8 mouse cellular contexts compared by ENCODE assay signal in the genomic region with DNA sequence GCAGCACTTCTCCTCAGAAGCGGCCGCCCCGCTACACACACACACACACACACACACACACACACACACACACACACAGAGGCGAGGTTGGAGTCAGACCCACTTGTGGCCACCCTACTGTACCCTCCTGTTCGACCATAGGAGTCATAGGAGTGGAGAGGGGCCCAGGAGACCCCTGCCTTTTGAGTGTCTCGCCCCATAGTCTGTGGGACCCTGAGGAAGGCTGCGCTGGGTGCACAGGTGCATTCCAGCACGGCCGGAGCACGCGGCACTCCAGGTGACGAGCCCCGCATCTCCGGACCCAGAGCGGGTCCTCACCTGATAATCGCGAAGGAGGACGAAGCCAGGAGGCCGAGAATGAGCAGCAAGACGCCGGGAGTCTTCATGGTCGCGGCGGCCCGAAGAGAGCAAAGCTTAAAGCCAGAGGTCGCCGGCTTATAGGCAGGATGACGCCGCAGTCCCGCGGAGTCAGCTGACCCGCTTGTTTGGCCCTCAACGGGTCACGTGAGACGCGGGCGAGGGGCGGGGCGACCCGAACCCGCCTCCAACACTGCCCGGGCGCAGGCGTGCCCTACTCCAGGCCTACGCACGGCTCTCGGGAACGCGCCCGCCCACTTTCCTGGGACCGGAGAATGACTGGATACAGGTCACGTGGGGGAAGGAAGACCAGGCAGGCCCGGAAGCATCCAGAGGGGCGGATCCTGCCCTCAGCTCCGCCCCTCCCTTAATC. TPM values are rescaled to one million over a fixed set of nuclear protein-coding genes. Genes with fewer than 3 reads are reported as not detected.
DNase-seq lines count a peak whose midpoint lies in the region; ATAC-seq lines count a peak whose summit lies in the region.

A gene (minus strand): TSS at position 620 of the 730 bp plus-strand sequence.

- under 1% methylated on average over 51 of the region's 55 CpGs for WGBS in hindbrain, embryonic 11.5 days

- no peaks in the 10 kb centered on the region for H3K27me3 ChIP-seq in hindbrain, embryonic 11.5 days (ENCODE audit: control insufficient read depth, insufficient read depth, low read length)

- no peaks in the 10 kb centered on the region for H3K9me3 ChIP-seq in hindbrain, embryonic 11.5 days (ENCODE audit: control insufficient read depth, low read length)

- ATAC-seq in hindbrain, embryonic 11.5 days (ENCODE audit: low FRiP score): peak; percentile 97

- peaks cover 7% of the 10 kb centered on the region for H3K4me1 ChIP-seq in hindbrain, embryonic 11.5 days (replicated peaks; ENCODE audit: control insufficient read depth, insufficient read depth, low read length)

- H3K9ac ChIP-seq in hindbrain, embryonic 11.5 days (ENCODE audit: low read depth, low read length): peak within 1 kb of the TSS; percentile 71

- H3K36me3 ChIP-seq in hindbrain, embryonic 11.5 days (ENCODE audit: control insufficient read depth, insufficient read depth, low read length): no peaks in the 10 kb centered on the region

- H3K4me3 ChIP-seq in hindbrain, embryonic 11.5 days (ENCODE audit: low read depth, low read length): peak within 1 kb of the TSS; percentile 77

- H3K4me2 ChIP-seq in hindbrain, embryonic 11.5 days (replicated peaks; ENCODE audit: low read depth, low read length): peak within 1 kb of the TSS; percentile 50

- DNase-seq in MN1 (ENCODE audit: low spot score): peak; percentile 95
- peak; percentile 99 for DNase-seq in cerebellum, adult 9-10 months
- DNase-seq in frontal cortex, adult 2 months (ENCODE audit: extremely low spot score in 1 of 2, low spot score in 1 of 2): peak; percentile 95 to 98
- peak; percentile 99 for DNase-seq in hindbrain, embryonic 11.5 days (ENCODE audit: low spot score)
- DNase-seq in layer of hippocampus, postnatal 10 days (ENCODE audit: low spot score in 2 of 2): peak; percentile 94 to 96
- DNase-seq in lung, postnatal 10 days: peak; percentile 99
- DNase-seq in ovary, postnatal 36 days (ENCODE audit: low spot score): peak; percentile 98
- peak; percentile 93 for DNase-seq in thymus, postnatal 25 days

- peak within 1 kb of the TSS; percentile 25; the same call in 1 of the 2 replicates for H3K27ac ChIP-seq in hindbrain, embryonic 11.5 days (ENCODE audit: low read depth, low read length)

RNA-seq across cellular contexts. Expression of the gene that starts here (rescaled TPM):
- polyA plus RNA-seq in frontal cortex, adult 2 months (2012; rRNA removed): 383 and 391 TPM in 2 replicates
- 168 and 200 TPM in 2 replicates for polyA plus RNA-seq in hindbrain, embryonic 11.5 days (2014; fragmentation: Nextera tagmentation; extraction: Ambion mirVana)
- 100 to 1,000 TPM; 252 to 270 TPM for total RNA-seq in layer of hippocampus, postnatal 10 days (2021)

Comparison
In these comparisons a context has a peak if more than half of its experiments do, and no peak if none do; other contexts are left out.
1. Peak in every context shown above with its lines: DNase-seq, ATAC-seq, H3K4me3 ChIP-seq and H3K27ac ChIP-seq.